Mouse (Mus musculus) MEL (cell line): Measurements from ENCODE around the gene Ripor2. TPM values are rescaled to one million over a fixed set of nuclear protein-coding genes. Genes with fewer than 3 reads are reported as not detected.

Experiments
- DNase-seq: peaks from one replicate; pipeline ENCODE4 v3.0.0; 2011; ENCODE audit warnings: low read depth, low spot score
- H3K27ac ChIP-seq: 2 replicates; pipeline ENCODE4 v1.5.1; 2012; ENCODE audit warnings: low read depth, mild to moderate bottlenecking, control low read depth, low read length, moderate library complexity; ENCODE audit not compliant: control insufficient read depth
- H3K27me3 ChIP-seq, 2 experiments: fragments of 150-350 bp in 1 of 2; sonication (generic) in 1 of 2; 2 replicates each; pipeline ENCODE4 v1.6.1; 2012; ENCODE audit warnings: low read length in 2 of 2, mild to moderate bottlenecking in 2 of 2, improper control_type of control experiment in 1 of 2, moderate library complexity in 1 of 2; ENCODE audit not compliant: insufficient read depth in 2 of 2, control insufficient read depth in 1 of 2
- H3K36me3 ChIP-seq, 2 experiments: 2 replicates each; pipeline ENCODE4 v1.6.1; 2012 to 2014; ENCODE audit warnings: low read length in 2 of 2, improper control_type of control experiment in 1 of 2, inconsistent platforms in 1 of 2, mild to moderate bottlenecking in 1 of 2; ENCODE audit not compliant: insufficient read depth in 2 of 2, control insufficient read depth in 1 of 2
- H3K4me1 ChIP-seq, 2 experiments: fragments of 150-350 bp in 1 of 2; sonication (generic) in 1 of 2; 2 replicates each; pipeline ENCODE4 v1.6.1; 2012; ENCODE audit warnings: low read length in 2 of 2, improper control_type of control experiment in 1 of 2, mild to moderate bottlenecking in 1 of 2; ENCODE audit not compliant: insufficient read depth in 2 of 2, control insufficient read depth in 1 of 2
- H3K4me3 ChIP-seq, 2 experiments: fragments of 150-350 bp in 1 of 2; sonication (generic) in 1 of 2; 2 replicates each; pipeline ENCODE4 v1.5.1; 2012; ENCODE audit warnings: low read depth in 2 of 2, low read length in 2 of 2, mild to moderate bottlenecking in 2 of 2, moderate library complexity in 2 of 2, control low read depth in 1 of 2, improper control_type of control experiment in 1 of 2; ENCODE audit not compliant: control insufficient read depth in 1 of 2, insufficient read depth in 1 of 2
- H3K79me2 ChIP-seq: 2 replicates; pipeline ENCODE4 v1.6.1; 2012; ENCODE audit warnings: mild to moderate bottlenecking, low read length, moderate library complexity; ENCODE audit not compliant: control insufficient read depth, poor library complexity, insufficient read depth
- H3K9ac ChIP-seq: 2 replicates; pipeline ENCODE4 v1.6.1; 2012; ENCODE audit warnings: low read depth, mild to moderate bottlenecking, control low read depth, low read length, moderate library complexity; ENCODE audit not compliant: control insufficient read depth, poor library complexity, severe bottlenecking
- H3K9me3 ChIP-seq: fragments of 150-350 bp; sonication (generic); replicated peaks from 2 replicates; pipeline ENCODE4 v1.6.1; 2012; ENCODE audit warnings: mild to moderate bottlenecking, low read length, improper control_type of control experiment, moderate library complexity; ENCODE audit not compliant: insufficient read depth
- CTCF ChIP-seq, 3 experiments: IDR thresholded peaks in 2 of 3; conservative IDR thresholded peaks in 1 of 3; 2 replicates each; pipeline ENCODE4 v1.5.1; 2011 to 2012; ENCODE audit warnings: low read length in 3 of 3, low read depth in 2 of 3, mild to moderate bottlenecking in 2 of 3, improper control_type of control experiment in 1 of 3, inconsistent platforms in 1 of 3, mixed read lengths in 1 of 3, moderate library complexity in 1 of 3; ENCODE audit not compliant: control insufficient read depth in 1 of 3, insufficient read depth in 1 of 3, poor library complexity in 1 of 3, severe bottlenecking in 1 of 3
- EP300 ChIP-seq, 2 experiments: IDR thresholded peaks; 2 replicates each; pipeline ENCODE4 v1.6.1; 2011; ENCODE audit warnings: improper control_type of control experiment in 2 of 2, low read length in 2 of 2, low read depth in 1 of 2, mild to moderate bottlenecking in 1 of 2
- ETS1 ChIP-seq: IDR thresholded peaks from 2 replicates; pipeline ENCODE4 v1.6.1; 2012; ENCODE audit warnings: low read depth, mild to moderate bottlenecking, inconsistent platforms, low read length, improper control_type of control experiment, moderate library complexity
- GATA1 ChIP-seq: IDR thresholded peaks from 2 replicates; pipeline ENCODE4 v1.6.1; 2011; ENCODE audit warnings: low read depth, low read length, improper control_type of control experiment
- NELFE ChIP-seq: IDR thresholded peaks from 2 replicates; pipeline ENCODE4 v1.6.1; 2011; ENCODE audit warnings: low read depth, low read length, improper control_type of control experiment
- POLR2A ChIP-seq, 2 experiments: IDR thresholded peaks; 2 replicates each; pipeline ENCODE4 v1.6.1; 2011 to 2012; ENCODE audit warnings: low read length in 2 of 2, mild to moderate bottlenecking in 2 of 2, control low read depth in 1 of 2, improper control_type of control experiment in 1 of 2, low read depth in 1 of 2, moderate library complexity in 1 of 2; ENCODE audit not compliant: control insufficient read depth in 1 of 2, insufficient read depth in 1 of 2, poor library complexity in 1 of 2
- POLR2AphosphoS2 ChIP-seq: IDR thresholded peaks from 2 replicates; pipeline ENCODE4 v1.6.1; 2011; ENCODE audit warnings: low read length, improper control_type of control experiment
- RAD21 ChIP-seq: IDR thresholded peaks from 2 replicates; pipeline ENCODE4 v1.6.1; 2011; ENCODE audit warnings: mild to moderate bottlenecking, low read depth, low read length, improper control_type of control experiment
- RCOR1 ChIP-seq: IDR thresholded peaks from 2 replicates; pipeline ENCODE4 v1.6.1; 2012; ENCODE audit warnings: low read depth, mild to moderate bottlenecking, inconsistent platforms, low read length, improper control_type of control experiment
- SMC3 ChIP-seq: IDR thresholded peaks from 2 replicates; pipeline ENCODE4 v1.6.1; 2011; ENCODE audit warnings: low read depth, low read length, improper control_type of control experiment
- TAL1 ChIP-seq: IDR thresholded peaks from 2 replicates; pipeline ENCODE4 v1.6.1; 2012; ENCODE audit warnings: mild to moderate bottlenecking, inconsistent platforms, low read length, moderate library complexity, mixed read lengths
- TCF12 ChIP-seq: IDR thresholded peaks from 2 replicates; pipeline ENCODE4 v1.6.1; 2014; ENCODE audit warnings: low read depth, mild to moderate bottlenecking, inconsistent platforms, low read length, improper control_type of control experiment, moderate library complexity
- USF2 ChIP-seq, 2 experiments: IDR thresholded peaks; 2 replicates each; pipeline ENCODE4 v1.6.1; 2011 to 2012; ENCODE audit warnings: improper control_type of control experiment in 2 of 2, low read length in 2 of 2, borderline replicate concordance in 1 of 2, inconsistent platforms in 1 of 2, low read depth in 1 of 2, mild to moderate bottlenecking in 1 of 2; ENCODE audit not compliant: insufficient read depth in 1 of 2
- ZKSCAN1 ChIP-seq: IDR thresholded peaks from 2 replicates; pipeline ENCODE4 v1.6.1; 2012; ENCODE audit warnings: low read depth, mild to moderate bottlenecking, inconsistent platforms, low read length, improper control_type of control experiment, moderate library complexity
- ZMIZ1 ChIP-seq: IDR thresholded peaks from 2 replicates; pipeline ENCODE4 v1.6.1; 2012; ENCODE audit warnings: low read depth, mild to moderate bottlenecking, inconsistent platforms, low read length, improper control_type of control experiment, moderate library complexity
- polyA plus RNA-seq, 2 experiments: library from polyadenylated mRNA; stranded (reverse) in 1 of 2; unstranded in 1 of 2; fragments of >175 nt in 1 of 2; fragments of >200 nt in 1 of 2; gene quantifications; 2 replicates each; pipeline versions ENCODE4 v1.2.1 to v1.2.4; 2012; ENCODE audit warnings: low replicate concordance in 2 of 2, low read depth in 1 of 2; ENCODE audit not compliant: insufficient read length in 2 of 2, insufficient read depth in 1 of 2, missing spikeins in 1 of 2
- total RNA-seq: library from RNA; depleted of rRNA; stranded (reverse); fragments of 300-350 nt; gene quantifications from 2 replicates; pipeline ENCODE4 v1.2.3, GENCODE M21; 2012

The Ripor2 gene
- total and polyA plus RNA-seq, 3 experiments: 13.5 to 18.5 TPM; not detected in 1

DNA sequence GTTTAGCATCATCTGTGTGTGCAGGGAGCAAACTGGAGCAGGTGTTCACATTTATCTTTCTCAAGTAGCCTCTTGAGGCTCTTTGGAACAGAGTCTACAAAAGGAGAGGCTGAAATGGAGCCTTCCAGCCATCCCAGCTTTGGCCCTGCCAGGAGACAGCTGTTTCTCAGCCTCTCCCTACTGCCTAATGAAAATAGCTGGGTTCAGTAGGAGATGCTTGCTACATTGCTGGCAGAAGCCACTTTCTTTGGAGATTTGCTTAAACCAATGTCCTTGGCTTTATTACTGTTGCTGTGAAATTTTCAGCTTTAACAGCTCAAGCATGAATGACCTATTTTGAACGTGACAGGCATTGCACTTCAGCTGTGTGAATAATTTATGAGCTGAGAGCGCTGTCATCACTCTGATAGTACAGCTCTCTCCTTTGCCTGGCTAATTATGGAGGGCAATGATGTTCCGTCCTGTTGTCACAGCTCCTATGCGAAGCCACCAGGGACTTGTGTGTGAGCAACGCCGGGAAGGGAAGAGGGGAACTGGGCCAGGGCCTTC lies 47.2 kb downstream of the Ripor2 start:
- H3K36me3 ChIP-seq: peaks cover 0 to 20% of the 10 kb centered on the region in 2 experiments; a peak in 2 of 4 replicates

DNA sequence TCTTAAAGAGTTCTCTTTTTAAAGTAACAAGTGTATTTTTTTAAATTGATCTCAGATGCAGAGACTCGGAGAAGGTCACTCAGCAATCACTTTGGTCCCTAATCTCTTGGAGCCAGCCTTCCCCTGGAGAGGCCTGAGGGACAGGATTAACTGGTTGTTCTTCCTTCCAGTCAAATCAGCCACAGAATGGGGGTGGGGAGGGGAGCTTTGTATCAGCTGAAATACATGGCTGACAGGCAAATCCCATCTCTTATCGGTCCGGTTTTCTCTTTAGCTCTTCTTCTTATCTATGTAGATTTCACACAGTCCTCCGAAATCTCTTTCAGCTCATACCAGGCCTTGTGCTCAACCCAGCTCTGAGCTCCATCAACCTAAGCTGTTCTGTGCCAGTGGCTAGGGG lies 48.4 kb downstream of the Ripor2 start:
- peak; percentile 62 for TF ChIP-seq RCOR1
- TF ChIP-seq ETS1: peak; percentile 54; the same call in 1 of the 2 replicates
- no peak for TF ChIP-seq ZMIZ1
- peak; percentile 56; the same call in 1 of the 2 replicates for TF ChIP-seq GATA1
- TF ChIP-seq POLR2AphosphoS2: no peak
- no peak for TF ChIP-seq SMC3
- TF ChIP-seq NELFE: no peak
- TF ChIP-seq EP300 (IDR thresholded peaks at IDR 0.05; ENCODE audit: low read depth in 1 of 2, low read length in 2 of 2): peak; percentile 67
- TF ChIP-seq TAL1: peak; percentile 70
- TF ChIP-seq TCF12: peak; percentile 88
- no peak for TF ChIP-seq CTCF (IDR thresholded peaks at IDR 0.05 in 2 of 3, conservative IDR thresholded peaks at IDR 0.05 in 1 of 3; ENCODE audit: control insufficient read depth in 1 of 3, insufficient read depth in 1 of 3, low read depth in 2 of 3, low read length in 3 of 3, poor library complexity in 1 of 3, severe bottlenecking in 1 of 3)
- no peak for TF ChIP-seq RAD21
- no peak for TF ChIP-seq USF2 (IDR thresholded peaks at IDR 0.05; ENCODE audit: borderline replicate concordance in 1 of 2, insufficient read depth in 1 of 2, low read depth in 1 of 2, low read length in 2 of 2)
- TF ChIP-seq, all 39 proteins: peak for 6
- H3K27ac ChIP-seq: no peak overlapping the region
- no peaks in the 10 kb centered on the region for H3K79me2 ChIP-seq
- H3K4me1 ChIP-seq: peaks cover 10 to 21% of the 10 kb centered on the region in 2 experiments
- peak; percentile 53 for DNase-seq
- H3K27me3 ChIP-seq: no peaks in the 10 kb centered on the region
- H3K9me3 ChIP-seq: no peaks in the 10 kb centered on the region
- H3K9ac ChIP-seq: no peak overlapping the region
- H3K36me3 ChIP-seq: peaks cover 0 to 20% of the 10 kb centered on the region in 2 experiments; a peak in 2 of 4 replicates
- no peak overlapping the region for H3K4me3 ChIP-seq

More for the DNA sequence above, 47.2 kb downstream of the Ripor2 start:
- DNase-seq: no peak
- H3K9ac ChIP-seq: no peak overlapping the region
- H3K79me2 ChIP-seq: no peaks in the 10 kb centered on the region
- H3K4me3 ChIP-seq: no peak overlapping the region
- TF ChIP-seq TCF12 (no peak), ZKSCAN1 (no peak), ETS1 (no peak), CTCF (IDR thresholded peaks at IDR 0.05 in 2 of 3, conservative IDR thresholded peaks at IDR 0.05 in 1 of 3; ENCODE audit: control insufficient read depth in 1 of 3, insufficient read depth in 1 of 3, low read depth in 2 of 3, low read length in 3 of 3, poor library complexity in 1 of 3, severe bottlenecking in 1 of 3) (no peak), POLR2A (IDR thresholded peaks at IDR 0.05; ENCODE audit: control insufficient read depth in 1 of 2, insufficient read depth in 1 of 2, low read depth in 1 of 2, low read length in 2 of 2, poor library complexity in 1 of 2) (no peak)
- TF ChIP-seq, all 39 proteins: peak for 0
- H3K4me1 ChIP-seq: peaks cover 10 to 21% of the 10 kb centered on the region in 2 experiments
- H3K9me3 ChIP-seq: no peaks in the 10 kb centered on the region
- H3K27ac ChIP-seq: no peak overlapping the region
- H3K27me3 ChIP-seq: no peaks in the 10 kb centered on the region
